Mouse (Mus musculus) kidney, postnatal 0 days (tissue): ENCODE measurements at regions not wholly inside any gene's neighbourhood (a gene's known extent, or its start where the extent isn't known, plus 50 kb on each side); places are given as distances from the start of the nearest gene placed in this dataset.

Experiments
- ATAC-seq: fragments of 200-750 bp; cut with Nextera tagmentation; replicated peaks from 2 replicates; pipeline ENCODE4 v1.8.0; 2017; ENCODE audit warnings: low read depth, moderate number of reproducible peaks, moderate TSS enrichment, moderate library complexity; ENCODE audit not compliant: low FRiP score
- DNase-seq: peaks from one replicate; pipeline ENCODE4 v3.0.0-alpha.2; 2016; ENCODE audit warnings: low spot score
- H3K27ac ChIP-seq: fragments of 300-500 bp; sonication (generic); 2 replicates; pipeline ENCODE4 v1.5.1; 2014; ENCODE audit warnings: mild to moderate bottlenecking
- H3K27me3 ChIP-seq: fragments of 300-500 bp; sonication (generic); 2 replicates; pipeline ENCODE4 v1.6.1; 2014; ENCODE audit warnings: low read length, mixed read lengths; ENCODE audit not compliant: insufficient read depth
- H3K36me3 ChIP-seq: fragments of 300-500 bp; sonication (generic); 2 replicates; pipeline ENCODE4 v1.6.1; 2014; ENCODE audit warnings: low read length, mixed read lengths; ENCODE audit not compliant: insufficient read depth
- H3K4me1 ChIP-seq: fragments of 300-500 bp; sonication (generic); replicated peaks from 2 replicates; pipeline ENCODE4 v1.6.1; 2014; ENCODE audit warnings: antibody characterized with exemption, low read length, mixed read lengths; ENCODE audit not compliant: insufficient read depth
- H3K4me2 ChIP-seq: fragments of 300-500 bp; sonication (generic); 2 replicates; pipeline ENCODE4 v1.6.1; 2014; ENCODE audit warnings: mild to moderate bottlenecking, low read length, moderate library complexity, mixed read lengths
- H3K4me3 ChIP-seq: fragments of 300-500 bp; sonication (generic); replicated peaks from 2 replicates; pipeline ENCODE4 v1.5.1; 2014; ENCODE audit warnings: low read depth, low read length
- H3K9ac ChIP-seq: fragments of 300-500 bp; sonication (generic); 2 replicates; pipeline ENCODE4 v1.6.1; 2014; ENCODE audit warnings: low read depth, low read length
- H3K9me3 ChIP-seq: fragments of 300-500 bp; sonication (generic); replicated peaks from 2 replicates; pipeline ENCODE4 v1.6.1; 2016; ENCODE audit warnings: low read length, inconsistent platforms, mixed read lengths
- CTCF ChIP-seq: IDR thresholded peaks from 2 replicates; pipeline ENCODE4 v1.5.1; 2016; ENCODE audit warnings: antibody characterized with exemption, low read depth, mild to moderate bottlenecking, moderate library complexity
- WGBS: fragments of 180-500 bp; shearing (Covaris S2); extraction: QIAGEN DNeasy Blood & Tissue Kit; methylation state at CpG from one replicate; pipeline ENCODE4 v1.1.7; 2014; 5-methylcytosine and 5-hydroxymethylcytosine counted together

DNA sequence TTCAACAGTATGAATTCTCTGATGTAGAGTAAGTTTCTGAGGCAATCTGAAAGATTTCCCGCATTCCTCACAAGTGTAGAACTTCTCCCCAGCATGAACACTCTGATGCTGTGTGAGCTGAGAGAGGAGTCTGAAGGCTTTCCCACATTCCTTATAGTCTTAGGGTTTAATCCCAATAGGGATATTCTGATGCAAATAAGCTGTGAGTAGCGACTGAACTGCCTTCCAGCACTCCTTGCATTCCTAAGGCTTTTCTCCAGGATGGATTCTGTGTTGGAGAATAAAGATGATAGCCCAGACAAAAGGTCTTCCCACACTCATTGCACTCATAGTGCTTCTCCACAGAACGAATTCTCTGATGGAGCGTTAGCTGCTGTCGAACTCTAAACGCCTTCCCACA is 152.6 kb upstream of the Api5 start:
- Histone ChIP-seq H3K9ac (no peak overlapping the region), H3K27me3 (no peaks in the 10 kb centered on the region), H3K4me1 (no peaks in the 10 kb centered on the region), H3K4me3 (no peak overlapping the region), H3K9me3 (no peaks in the 10 kb centered on the region), H3K4me2 (no peak overlapping the region), H3K36me3 (no peaks in the 10 kb centered on the region), H3K27ac (no peak overlapping the region)
- no peak for DNase-seq
- ATAC-seq, result no peak
- TF ChIP-seq CTCF, result no peak
- 83% methylated on average over 6 of the region's 6 CpGs for WGBS

DNA sequence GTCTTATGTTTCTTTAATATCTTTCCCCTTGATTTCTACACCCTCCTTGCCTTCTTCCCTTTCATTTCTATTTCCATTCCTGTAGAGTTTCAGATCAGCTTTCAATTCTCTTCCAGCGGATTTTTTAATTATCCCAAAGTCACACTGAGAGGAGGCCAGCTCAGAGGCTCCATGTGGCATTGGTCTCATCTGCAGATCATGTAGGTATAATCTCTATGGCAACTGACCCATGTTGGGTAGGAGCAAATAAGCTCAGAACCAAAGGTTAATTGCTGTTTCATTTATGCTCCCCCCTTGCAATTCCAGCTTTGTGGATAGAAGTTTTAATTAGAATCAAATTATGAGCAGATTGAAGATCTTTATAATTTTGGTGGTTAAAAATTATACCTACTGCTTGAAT is 149.3 kb upstream of the Api5 start:
- WGBS, result 65% methylated on average over 1 of the region's 1 CpGs
- H3K4me3 ChIP-seq, result no peak overlapping the region
- DNase-seq (no peak), ATAC-seq (no peak)
- no peaks in the 10 kb centered on the region for H3K27me3 ChIP-seq
- H3K9me3 ChIP-seq, result no peaks in the 10 kb centered on the region
- no peaks in the 10 kb centered on the region for H3K4me1 ChIP-seq
- H3K4me2 ChIP-seq, result no peak overlapping the region
- H3K36me3 ChIP-seq, result no peaks in the 10 kb centered on the region
- H3K9ac ChIP-seq, result no peak overlapping the region
- no peak overlapping the region for H3K27ac ChIP-seq
- TF ChIP-seq CTCF, result no peak

DNA sequence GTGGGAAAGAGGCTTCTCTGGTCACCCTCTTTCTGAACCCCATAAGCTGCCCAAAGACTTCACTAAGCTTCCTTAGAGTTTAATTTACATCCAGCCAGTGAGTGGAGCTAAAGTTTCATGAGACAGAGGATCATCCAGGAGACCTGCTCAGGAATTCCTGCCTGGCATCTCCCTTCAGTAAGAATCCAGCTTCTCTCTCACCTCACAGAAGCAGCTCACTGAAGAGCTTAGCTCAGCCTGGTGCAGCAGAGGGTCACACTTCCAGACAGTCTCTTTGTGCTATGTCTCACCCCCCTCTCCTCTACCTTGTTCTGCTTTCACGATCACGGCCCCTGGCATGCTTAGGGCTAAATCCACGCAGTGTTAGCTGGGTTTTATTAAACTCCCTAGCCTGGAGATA is 133.7 kb upstream of the Api5 start:
- no peak overlapping the region for H3K9ac ChIP-seq

DNA sequence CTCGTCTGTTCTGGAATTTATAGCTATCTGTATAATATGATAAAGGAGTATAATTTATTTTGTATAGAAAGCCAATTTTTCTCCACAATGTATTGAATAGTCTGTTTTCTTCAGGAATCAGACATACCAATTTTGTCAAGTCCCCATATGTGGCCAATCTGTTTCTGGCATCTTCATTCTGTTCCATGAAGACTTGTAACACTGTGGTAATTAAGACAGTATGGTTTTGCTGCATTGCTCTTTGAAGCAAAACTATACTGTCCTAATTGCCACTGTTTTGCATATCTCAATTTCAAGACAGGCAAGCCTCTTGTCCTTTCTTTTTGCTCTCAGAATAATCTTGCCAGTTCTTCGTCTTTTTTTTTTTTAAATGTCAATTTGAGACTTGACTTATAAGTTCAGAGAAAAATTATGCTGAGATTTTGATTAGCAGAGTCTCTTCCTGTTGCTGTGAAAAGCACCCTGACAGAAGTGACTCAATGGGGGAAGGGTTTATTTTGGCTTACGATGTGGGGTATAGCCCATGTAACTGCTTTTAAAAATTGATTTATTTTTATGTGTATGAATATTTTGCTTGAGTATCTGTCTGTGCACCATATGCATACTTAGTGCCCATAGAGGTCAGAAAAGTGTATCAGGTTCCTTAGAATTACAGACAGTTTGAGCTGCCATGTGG is 103.4 kb upstream of the Api5 start:
- Histone ChIP-seq H3K9me3 (no peaks in the 10 kb centered on the region), H3K27me3 (no peaks in the 10 kb centered on the region), H3K4me3 (no peak overlapping the region), H3K4me1 (no peaks in the 10 kb centered on the region), H3K27ac (no peak overlapping the region), H3K36me3 (no peaks in the 10 kb centered on the region), H3K9ac (no peak overlapping the region), H3K4me2 (no peak overlapping the region)
- TF ChIP-seq CTCF, result no peak
- ATAC-seq, result no peak
- WGBS, result 80% methylated on average over 3 of the region's 3 CpGs
- DNase-seq, result no peak

More for the DNA sequence above, 133.7 kb upstream of the Api5 start:
- no peak overlapping the region for H3K4me3 ChIP-seq
- H3K36me3 ChIP-seq, result no peaks in the 10 kb centered on the region
- H3K27me3 ChIP-seq, result no peaks in the 10 kb centered on the region
- no peak overlapping the region for H3K4me2 ChIP-seq
- peak; percentile 26; the same call in 1 of the 2 replicates for TF ChIP-seq CTCF
- ATAC-seq (no peak), DNase-seq (peak; percentile 8)
- H3K27ac ChIP-seq, result no peak overlapping the region
- WGBS, result 50% methylated on average over 3 of the region's 3 CpGs
- no peaks in the 10 kb centered on the region for H3K4me1 ChIP-seq
- H3K9me3 ChIP-seq, result no peaks in the 10 kb centered on the region

DNA sequence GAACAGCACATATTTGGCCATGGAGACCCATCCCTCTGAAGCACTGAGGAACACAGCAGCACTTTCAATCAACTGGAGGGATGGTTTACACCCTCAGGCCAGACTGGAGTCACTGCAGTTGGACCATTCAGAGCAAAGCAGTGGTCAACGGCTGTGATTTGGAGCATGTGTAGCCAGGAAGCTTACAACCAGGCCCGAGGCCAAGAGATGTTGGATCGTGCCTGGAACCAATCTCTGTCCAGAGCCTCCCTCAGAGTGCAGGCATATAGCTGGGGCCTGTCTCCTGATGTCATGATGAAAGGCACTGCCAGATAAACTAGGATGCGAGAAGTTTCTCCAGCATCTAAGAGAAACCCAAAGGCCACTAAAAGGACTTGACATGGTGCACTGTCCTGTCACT is 98.7 kb upstream of the Api5 start:
- ATAC-seq (no peak), DNase-seq (no peak)
- Histone ChIP-seq H3K4me2 (no peak overlapping the region), H3K27me3 (no peaks in the 10 kb centered on the region), H3K9ac (no peak overlapping the region), H3K9me3 (no peaks in the 10 kb centered on the region), H3K27ac (no peak overlapping the region), H3K4me1 (no peaks in the 10 kb centered on the region), H3K36me3 (no peaks in the 10 kb centered on the region), H3K4me3 (no peak overlapping the region)
- TF ChIP-seq CTCF, result no peak
- 81% methylated on average over 4 of the region's 4 CpGs for WGBS

DNA sequence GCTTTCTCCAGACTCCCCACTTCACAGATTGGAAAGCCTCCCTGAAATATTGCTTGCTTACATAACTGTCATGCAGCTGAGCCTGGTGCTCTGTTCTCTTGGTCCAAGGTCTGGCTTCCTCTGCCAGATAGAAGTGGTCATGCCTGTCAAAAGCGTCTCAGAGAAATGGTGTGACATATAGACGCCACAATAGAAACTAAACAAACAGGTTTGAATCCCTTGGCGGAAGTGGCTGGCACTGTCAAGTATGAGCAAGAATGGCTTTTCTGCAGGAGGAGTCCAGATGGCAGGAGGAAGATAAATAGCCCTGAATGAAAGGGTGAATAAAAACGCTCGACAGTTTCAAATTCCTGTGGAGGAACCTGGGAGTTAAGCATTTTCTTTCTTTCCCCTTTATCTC is 93.2 kb upstream of the Api5 start:
- no peaks in the 10 kb centered on the region for H3K27me3 ChIP-seq
- no peaks in the 10 kb centered on the region for H3K9me3 ChIP-seq
- ATAC-seq, result no peak
- H3K9ac ChIP-seq, result no peak overlapping the region
- DNase-seq, result peak; percentile 67
- WGBS, result 6% methylated on average over 5 of the region's 5 CpGs
- no peaks in the 10 kb centered on the region for H3K36me3 ChIP-seq
- H3K4me1 ChIP-seq, result no peaks in the 10 kb centered on the region
- no peak overlapping the region for H3K4me2 ChIP-seq
- no peak overlapping the region for H3K4me3 ChIP-seq
- no peak overlapping the region for H3K27ac ChIP-seq
- TF ChIP-seq CTCF, result no peak

DNA sequence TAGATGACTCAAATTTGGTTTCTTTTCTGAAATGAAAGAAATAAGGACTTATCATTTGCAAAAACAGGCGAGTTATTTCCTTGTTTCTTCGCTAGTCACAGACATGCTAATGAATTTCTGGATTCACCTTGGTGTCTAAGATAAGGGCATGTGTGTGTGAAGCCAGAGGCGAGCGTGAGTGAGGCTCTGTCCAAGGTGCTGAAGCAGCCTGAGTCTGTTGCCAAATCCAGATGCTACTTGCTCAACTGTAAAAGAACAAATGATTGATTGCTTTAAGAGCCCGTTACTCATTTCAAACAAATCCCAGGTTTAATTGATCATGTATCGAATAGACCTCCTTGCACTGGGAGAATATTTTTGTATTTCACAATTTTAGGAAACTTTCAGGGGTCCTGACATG is 86.6 kb upstream of the Api5 start:
- TF ChIP-seq CTCF, result no peak
- ATAC-seq, result no peak
- WGBS, result 16% methylated on average over 6 of the region's 6 CpGs

More for the DNA sequence above, 86.6 kb upstream of the Api5 start:
- H3K4me3 ChIP-seq, result no peak overlapping the region
- no peaks in the 10 kb centered on the region for H3K9me3 ChIP-seq
- no peak overlapping the region for H3K4me2 ChIP-seq
- no peaks in the 10 kb centered on the region for H3K4me1 ChIP-seq
- H3K36me3 ChIP-seq, result no peaks in the 10 kb centered on the region
- H3K9ac ChIP-seq, result no peak overlapping the region
- no peaks in the 10 kb centered on the region for H3K27me3 ChIP-seq
- no peak overlapping the region for H3K27ac ChIP-seq
- DNase-seq, result peak; percentile 74
